In the genomic region with DNA sequence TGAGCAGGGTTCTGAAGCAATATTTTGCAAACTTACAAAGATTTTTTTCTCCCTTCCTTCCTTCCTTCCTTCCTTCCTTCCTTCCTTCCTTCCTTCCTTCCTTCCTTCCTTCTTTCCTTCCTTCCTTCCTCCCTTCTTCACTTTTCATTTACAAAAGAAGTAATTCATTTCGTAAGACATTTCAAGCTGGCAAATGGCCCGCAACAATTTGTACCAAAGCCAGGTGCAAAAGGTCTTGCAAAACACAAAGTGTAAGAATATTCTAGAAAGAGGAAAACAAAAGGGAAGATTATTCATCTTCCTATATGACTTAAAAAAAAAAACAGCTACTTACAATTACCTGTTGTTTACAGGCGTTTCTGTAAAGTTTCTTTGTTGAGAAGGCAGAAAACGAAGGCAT, we compare ENCODE assay signal across 14 mouse cellular contexts.
"Had no signal": no experiment of that assay in that cellular context is flagged by ENCODE, and none has a peak within 500 bp of the region (broad histone marks: within the 10 kb centered on the region; RNA-seq: fewer than 3 reads in every experiment).

No protein-coding gene starts in this region.

- ATAC-seq: midbrain, embryonic 15.5 days had no signal

- H3K36me3 ChIP-seq: limb, embryonic 12.5 days; liver, embryonic 15.5 days; midbrain, embryonic 15.5 days; neural tube, embryonic 12.5 days had no signal

- H3K4me3 ChIP-seq: layer of hippocampus, adult 2 months; limb, embryonic 12.5 days; liver, embryonic 15.5 days; megakaryocyte, embryonic 14.5 days; midbrain, embryonic 15.5 days; neural tube, embryonic 12.5 days had no signal

- H3K9ac ChIP-seq: limb, embryonic 12.5 days; liver, embryonic 15.5 days; lung, embryonic 14.5 days; midbrain, embryonic 15.5 days; neural tube, embryonic 12.5 days had no signal

- H3K4me2 ChIP-seq: limb, embryonic 12.5 days; liver, embryonic 11.5 days; liver, embryonic 15.5 days; lung, embryonic 14.5 days; midbrain, embryonic 11.5 days; midbrain, embryonic 15.5 days; neural tube, embryonic 12.5 days had no signal

- H3K4me1 ChIP-seq: limb, embryonic 12.5 days; liver, embryonic 15.5 days; megakaryocyte, embryonic 14.5 days; midbrain, embryonic 15.5 days; neural tube, embryonic 12.5 days had no signal

- H3K27me3 ChIP-seq: limb, embryonic 12.5 days; liver, embryonic 15.5 days; megakaryocyte, embryonic 14.5 days; midbrain, embryonic 15.5 days; neural tube, embryonic 12.5 days had no signal

- H3K27ac ChIP-seq: kidney, postnatal 0 days; layer of hippocampus, adult 2 months; limb, embryonic 12.5 days; liver, embryonic 15.5 days; macrophage; midbrain, embryonic 15.5 days; neural tube, embryonic 12.5 days; stomach, postnatal 0 days had no signal

- DNase-seq: kidney, adult 18-20 months; lung, embryonic 14.5 days; thymus, postnatal 4 days had no signal

- H3K9me3 ChIP-seq: limb, embryonic 12.5 days; liver, embryonic 15.5 days; midbrain, embryonic 15.5 days; neural tube, embryonic 12.5 days had no signal
